Mouse (Mus musculus) frontal cortex, postnatal 10 days (tissue): ENCODE measurements around the gene Cyp2c40.
"Not testable (repeated sequence)": the region's sequence is repeated elsewhere in the genome, so short reads cannot be mapped to it uniquely, and the experiment has no call there.

Source experiments
- DNase-seq, 2 experiments: peaks; one replicate each; pipeline ENCODE4 v3.0.0; 2022; ENCODE audit warnings: low spot score in 2 of 2, mixed read lengths in 1 of 2

The Cyp2c40 gene

GRCm38 (mm10) chr19:39812714-39813113 is at the start of gene Cyp2c40:
Gene Cyp2c40 (minus strand): TSS chr19:39812814.
- not testable (repeated sequence) for DNase-seq

DNA sequence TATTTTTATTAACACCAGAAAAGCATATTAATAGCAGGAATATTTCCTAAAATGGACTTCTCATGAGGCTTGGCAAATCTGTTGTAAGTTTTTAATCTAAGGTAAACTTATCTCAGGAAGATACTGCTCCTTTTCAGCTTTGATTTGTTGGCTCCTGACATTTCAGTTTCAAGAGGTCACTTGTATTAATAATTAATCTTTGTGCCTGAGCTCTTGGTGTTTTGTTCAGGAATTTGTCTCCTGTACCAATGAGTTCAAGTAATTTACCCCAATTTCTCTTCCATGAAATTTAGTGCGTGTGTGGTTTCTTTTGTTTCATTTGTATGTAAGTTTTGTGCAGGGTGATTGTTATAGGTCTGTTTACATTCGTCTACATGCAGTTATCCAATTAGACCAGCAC is 8.3 kb upstream of the Cyp2c40 start:
- DNase-seq, result not testable (repeated sequence)

GRCm38 (mm10) chr19:39816400-39816799 is 3.8 kb upstream of the Cyp2c40 start:
- not testable (repeated sequence) for DNase-seq

GRCm38 (mm10) chr19:39815991-39816390 is 3.4 kb upstream of the Cyp2c40 start:
- DNase-seq, result not testable (repeated sequence)

GRCm38 (mm10) chr19:39785458-39785857 is 27.2 kb downstream of the Cyp2c40 start:
- not testable (repeated sequence) for DNase-seq

- DNase-seq, result no peak
Observed at GRCm38 (mm10) chr19:39745357-39745756, 67.3 kb downstream of the Cyp2c40 start.

DNA sequence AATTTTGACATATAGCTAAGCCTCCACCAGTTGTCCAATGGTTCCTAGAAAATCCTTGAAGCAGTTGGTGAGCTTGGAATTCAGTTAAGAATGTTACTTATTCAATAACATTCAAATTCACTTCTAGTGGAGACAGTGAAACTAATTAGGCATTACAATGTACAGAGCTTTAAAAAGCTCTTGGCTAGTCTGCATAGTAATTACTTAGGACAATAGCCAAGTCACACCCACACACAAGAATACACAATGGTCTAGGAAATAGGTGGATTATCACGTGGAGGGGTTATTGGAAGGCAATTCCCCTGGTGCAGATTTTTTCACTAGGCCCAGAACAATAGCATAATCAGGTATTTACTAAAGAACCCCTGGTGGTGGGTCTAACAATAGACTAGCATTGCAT is 68.3 kb downstream of the Cyp2c40 start:
- not testable (repeated sequence) for DNase-seq

- DNase-seq, result no peak
Observed at GRCm38 (mm10) chr19:39740920-39741319, 71.7 kb downstream of the Cyp2c40 start, which contains the start of gene Cyp2c68. Gene Cyp2c68 (minus strand): TSS chr19:39741054.
